Mouse (Mus musculus) heart, postnatal 36 days (tissue): ENCODE results near the gene Plscr4. TPM values are rescaled to one million over a fixed set of nuclear protein-coding genes. Genes with fewer than 3 reads are reported as not detected.
A peak's percentile ranks its signal among the peaks of the same experiment; 100 is the strongest.

Source experiments
- DNase-seq, 2 experiments: peaks; one replicate each; pipeline ENCODE4 v3.0.0; 2021 to 2022
- intact Hi-C: fragments of 180-260 bp; cut with DNase I; formaldehyde crosslinking; loops from one replicate; pipeline ENCODE4 v1.15.1; 2025
- total RNA-seq, 2 experiments: library from RNA; stranded (reverse); gene quantifications; 2 replicates each; pipeline ENCODE4 v1.2.3; 2021

Plscr4 gene
- 1 to 10 TPM; 7.5 to 9.3 TPM for total RNA-seq

GRCm38 (mm10) chr9:92457261-92458058 is at the start of gene Plscr4:
TSS of gene Plscr4 (plus strand) at chr9:92457373.
- intact Hi-C loops, result loop anchor here (5.0 kb wide), 1 partner anchor 45 kb away; no protein-coding TSS in a partner anchor
- peak; percentile 79 to 91 for DNase-seq

DNA sequence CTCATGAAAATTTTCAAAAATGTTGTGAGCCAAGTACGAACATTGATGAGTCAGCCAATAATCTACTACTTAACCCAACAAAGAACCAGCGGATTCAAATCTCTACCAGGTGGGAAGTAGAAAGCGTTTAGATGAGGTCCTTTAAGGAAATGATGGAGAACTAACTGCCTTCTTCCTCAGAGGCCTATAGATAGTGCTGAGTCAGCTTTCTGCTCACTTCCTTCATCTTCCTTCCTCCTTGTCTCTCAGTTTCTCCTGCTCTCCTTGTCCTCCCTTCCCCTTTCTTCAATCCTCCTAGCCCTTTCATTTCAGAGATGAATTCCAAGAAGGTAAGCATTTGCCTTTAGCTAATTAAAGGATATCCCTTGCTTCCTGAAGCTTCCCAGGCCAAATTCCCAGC is 46.9 kb upstream of the Plscr4 start:
- no peak for DNase-seq
- intact Hi-C loops, result loop anchor here (5.0 kb wide), 1 partner anchor 47 kb away; the partner anchor contains the start of gene Plscr4

GRCm38 (mm10) chr9:92412045-92412444 is 45.1 kb upstream of the Plscr4 start:
- peak; percentile 36 to 43 for DNase-seq
- intact Hi-C loops, result loop anchor here (5.0 kb wide), 1 partner anchor 45 kb away; the partner anchor contains the start of gene Plscr4

DNA sequence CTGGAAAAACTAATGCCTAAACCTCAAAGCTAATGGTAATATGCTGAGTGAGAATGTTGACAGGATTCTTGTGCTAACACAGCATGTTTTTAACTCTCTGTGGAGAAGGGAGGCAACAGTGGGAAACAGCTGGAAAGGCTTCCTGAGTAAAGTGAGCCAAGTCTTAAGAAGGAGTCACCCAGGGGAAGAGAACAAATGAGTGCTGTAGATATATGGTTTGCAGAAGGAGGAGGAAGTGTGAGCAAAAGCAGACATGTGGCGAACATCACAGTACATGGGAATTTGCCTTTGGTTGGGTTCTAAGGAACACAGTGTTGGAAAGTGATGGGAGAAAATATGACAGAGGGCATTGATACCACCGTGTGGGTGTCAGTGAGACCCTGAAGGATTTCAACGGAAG is 43.5 kb upstream of the Plscr4 start:
- DNase-seq, result no peak
- intact Hi-C loops, result loop anchor here (5.0 kb wide), 1 partner anchor 44 kb away; the partner anchor contains the start of gene Plscr4

DNA sequence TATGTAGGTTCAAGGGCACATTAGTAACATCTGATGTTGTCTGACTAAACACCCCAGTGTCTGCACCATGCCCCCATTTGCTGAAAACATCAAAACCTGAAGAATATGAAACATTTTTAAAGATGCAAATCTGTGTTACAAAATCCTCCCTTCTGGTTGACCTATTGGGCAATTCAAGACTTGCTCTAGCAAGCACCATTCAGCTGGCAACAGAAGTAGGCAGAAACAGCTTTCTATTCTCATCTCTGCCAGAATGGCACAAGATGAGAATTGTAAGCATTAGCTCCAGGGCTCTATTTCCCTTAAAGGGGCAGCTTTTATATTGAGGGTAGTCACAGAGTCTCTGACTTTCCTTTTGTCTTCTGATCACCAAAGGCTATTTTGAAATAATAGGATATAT is 19.4 kb upstream of the Plscr4 start:
- intact Hi-C loops, result no loop called here
- DNase-seq, result no peak

GRCm38 (mm10) chr9:92441468-92441867 is 15.7 kb upstream of the Plscr4 start:
- DNase-seq, result no peak
- intact Hi-C loops, result no loop called here

DNA sequence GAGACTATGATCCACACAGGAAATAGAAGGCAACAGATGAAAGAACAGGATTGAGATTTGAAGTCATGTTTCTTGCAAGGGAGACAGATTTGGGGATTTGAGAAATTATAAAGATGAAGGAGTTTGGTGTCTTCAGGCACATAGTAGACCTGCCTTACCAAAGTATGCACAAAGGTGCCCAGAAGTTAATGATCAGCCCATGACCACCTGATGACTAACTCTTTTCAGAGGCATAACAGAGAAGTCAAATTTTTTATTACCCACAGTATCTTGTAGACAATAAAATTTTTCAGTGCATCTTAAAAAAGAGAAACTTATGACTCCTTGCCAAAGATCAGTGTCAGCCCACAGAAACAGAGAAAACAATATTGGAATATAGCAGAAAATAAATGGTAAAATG is 12.6 kb upstream of the Plscr4 start:
- no peak for DNase-seq
- intact Hi-C loops, result no loop called here

DNA sequence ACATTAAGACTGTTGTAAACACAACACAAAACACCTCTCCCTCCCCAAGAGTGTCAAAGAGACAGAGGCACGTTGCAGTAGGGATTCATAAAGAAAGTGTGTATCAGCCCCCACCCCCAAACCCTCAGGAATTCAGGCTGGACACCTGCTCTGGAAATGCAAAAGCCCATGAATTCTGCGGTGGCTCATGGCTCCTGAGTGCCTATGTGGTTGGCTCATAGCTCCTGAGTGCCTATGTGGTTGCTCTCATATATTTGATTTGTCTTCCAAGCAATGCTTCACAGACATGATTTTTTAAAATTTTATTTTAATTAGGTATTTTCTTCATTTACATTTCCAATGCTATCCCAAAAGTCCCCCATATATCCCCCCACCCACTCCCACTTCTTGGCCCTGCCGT is 568 bp upstream of the Plscr4 start:
- DNase-seq, result no peak
- intact Hi-C loops, result loop anchor here (5.0 kb wide), 1 partner anchor 44 kb away; no protein-coding TSS in a partner anchor

DNA sequence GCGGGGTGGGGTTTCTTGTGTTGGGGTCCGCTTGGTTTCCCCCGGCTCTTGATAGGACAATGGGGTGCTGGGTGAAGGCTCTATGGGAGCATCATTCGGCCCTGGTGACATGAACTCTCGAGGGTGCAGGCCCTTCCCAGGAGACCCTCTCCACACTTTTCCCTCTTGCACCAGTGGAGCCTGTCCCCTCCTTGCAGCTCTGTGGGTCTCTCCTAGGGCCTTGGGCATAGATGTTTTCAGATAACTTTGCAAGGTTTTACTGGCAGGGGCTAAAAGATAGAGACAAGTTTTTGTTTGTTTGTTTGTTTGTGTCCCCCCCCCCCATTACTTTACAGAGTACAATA is 858 bp downstream of the Plscr4 start:
- intact Hi-C loops, result loop anchor here (5.0 kb wide), 1 partner anchor 46 kb away; no protein-coding TSS in a partner anchor
- DNase-seq, result no peak

- intact Hi-C loops, result loop anchor here (5.0 kb wide), 1 partner anchor 46 kb away; no protein-coding TSS in a partner anchor
- no peak for DNase-seq
Measured at GRCm38 (mm10) chr9:92458418-92458817, 1.2 kb downstream of the Plscr4 start.

DNA sequence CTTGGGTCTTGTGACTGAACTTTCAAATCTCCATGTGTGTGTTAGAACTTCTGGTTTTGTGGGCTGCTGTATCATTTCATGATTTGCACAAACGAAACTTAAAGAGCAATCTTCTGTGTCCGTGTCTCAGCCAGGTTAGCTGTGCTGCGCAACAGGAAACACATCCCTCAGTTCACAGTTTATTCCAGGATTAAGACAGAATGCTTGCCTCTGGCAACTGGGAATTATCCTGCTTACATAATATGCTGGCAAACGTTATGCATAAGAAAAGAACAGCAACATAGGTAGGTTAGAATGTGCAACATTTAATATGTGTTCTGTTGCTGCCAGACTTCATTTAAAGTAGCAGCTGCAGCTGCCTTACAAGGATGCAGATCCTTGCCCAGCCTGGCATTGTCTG is 10.6 kb downstream of the Plscr4 start:
- peak in 1 of 2 experiments; percentile 9 for DNase-seq
- intact Hi-C loops, result loop anchor here (10.0 kb wide), 1 partner anchor 193 kb away; the partner anchor contains the start of gene Plscr2

DNA sequence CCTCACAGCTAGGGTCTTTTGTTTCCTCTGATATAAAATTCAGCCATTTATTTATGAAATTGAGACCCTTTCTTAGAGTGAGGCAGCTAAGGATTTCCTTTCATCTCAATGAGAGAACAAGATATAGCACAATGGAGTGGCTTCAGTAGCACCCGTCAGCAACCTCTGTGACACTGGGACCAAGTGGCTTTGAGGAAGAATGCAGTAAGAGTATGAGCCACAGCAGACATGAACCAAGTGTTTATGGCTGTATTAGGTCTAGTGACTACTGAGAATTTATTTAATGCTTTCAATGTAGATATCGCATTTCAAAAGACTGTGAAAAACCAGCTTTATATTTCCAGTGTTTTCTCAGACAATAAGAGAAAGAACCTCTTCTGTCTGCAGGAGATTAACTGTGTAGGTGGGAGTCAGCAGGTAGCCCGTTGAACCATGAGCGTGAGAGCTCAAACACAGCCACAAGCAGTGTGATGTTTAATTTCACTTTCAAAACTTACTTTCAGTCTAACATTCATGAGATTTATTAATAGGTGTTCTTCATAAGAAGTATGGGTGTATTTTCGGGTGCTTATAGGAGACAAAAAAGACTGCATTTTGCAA is 15.2 kb downstream of the Plscr4 start:
- intact Hi-C loops, result no loop called here

GRCm38 (mm10) chr9:92473178-92473577 is 16.0 kb downstream of the Plscr4 start:
- no peak for DNase-seq
- intact Hi-C loops, result no loop called here

More for the DNA sequence above, 15.2 kb downstream of the Plscr4 start:
- DNase-seq, result no peak

DNA sequence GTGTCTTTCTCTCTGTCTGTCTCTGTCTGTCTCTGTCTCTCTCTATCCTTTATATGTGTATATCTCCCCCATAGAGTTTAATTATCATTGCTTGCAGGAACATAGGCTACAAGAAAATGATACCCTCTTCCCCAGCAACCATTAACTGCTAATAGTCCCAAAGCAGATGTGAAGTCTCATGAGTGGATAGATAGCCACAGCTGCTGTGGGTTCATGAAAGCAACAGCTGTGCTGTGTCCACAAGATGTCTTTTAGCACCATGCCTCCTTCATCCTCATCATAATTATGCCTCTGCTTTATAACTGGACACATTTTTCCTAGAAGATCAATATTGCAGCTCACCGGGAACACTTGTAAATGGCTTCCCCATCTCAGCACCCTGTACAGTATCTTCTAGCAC is 17.1 kb downstream of the Plscr4 start:
- intact Hi-C loops, result no loop called here
- no peak for DNase-seq

DNA sequence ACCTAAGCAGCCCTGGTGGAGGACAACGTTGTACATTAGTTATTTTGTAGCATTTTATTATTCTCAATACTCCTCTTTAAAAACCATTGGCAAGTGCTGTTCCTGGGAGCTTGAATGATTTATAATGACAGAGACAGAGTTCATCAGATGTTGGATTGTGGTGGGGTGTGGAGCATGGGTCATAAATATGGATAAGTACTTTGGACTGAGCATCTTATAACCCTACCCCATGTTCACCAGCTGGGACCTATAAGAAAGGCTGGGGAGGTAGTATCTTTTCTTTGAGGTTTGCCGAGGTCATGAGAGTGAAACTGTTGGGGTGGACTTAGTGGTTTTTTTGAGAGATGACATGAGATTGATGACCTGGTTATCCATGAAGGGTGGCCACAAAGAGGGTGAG is 24.5 kb downstream of the Plscr4 start:
- intact Hi-C loops, result no loop called here
- DNase-seq, result no peak

DNA sequence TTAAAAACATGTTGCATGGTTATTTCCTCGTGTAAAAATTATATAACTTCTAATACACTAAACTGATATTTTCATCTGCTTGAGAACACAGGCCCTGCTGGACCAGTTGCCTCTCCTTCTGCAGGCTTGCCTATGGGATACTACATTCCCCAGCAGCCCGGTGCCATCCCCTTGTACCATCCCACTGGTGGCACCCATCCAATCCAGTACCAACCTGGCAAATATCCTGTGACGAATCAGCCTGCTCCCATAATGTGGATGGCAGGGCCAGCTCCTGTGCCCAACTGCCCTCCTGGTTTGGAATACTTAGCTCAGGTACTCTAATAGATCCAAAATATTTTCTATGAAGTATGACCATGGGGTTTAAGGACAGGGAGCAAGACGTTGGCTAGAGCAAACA is 25.4 kb downstream of the Plscr4 start:
- DNase-seq, result no peak
- intact Hi-C loops, result no loop called here

DNA sequence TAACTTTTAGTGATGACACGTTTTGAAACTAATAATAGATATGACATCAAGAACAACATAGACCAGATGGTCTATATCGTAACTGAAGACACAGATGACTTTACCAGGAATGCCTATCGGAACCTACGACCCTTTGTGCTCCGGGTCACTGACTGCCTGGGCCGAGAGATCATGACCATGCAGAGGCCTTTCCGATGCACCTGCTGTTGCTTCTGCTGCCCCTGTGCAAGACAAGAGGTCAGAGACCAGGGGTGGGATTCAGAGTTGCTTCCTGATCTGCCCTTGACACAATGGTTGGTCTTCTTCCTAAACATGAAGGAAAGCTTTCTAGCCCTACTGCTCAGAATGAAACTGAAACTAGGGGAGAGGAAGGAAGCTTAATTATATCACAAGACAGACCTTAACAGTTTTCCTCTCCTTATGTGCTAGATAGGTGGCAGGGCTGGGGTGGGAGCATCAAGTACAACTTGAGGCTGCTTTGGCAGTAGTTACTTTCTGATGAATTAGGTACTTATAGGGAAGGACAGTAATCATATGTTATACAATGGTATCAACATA is 27.6 kb downstream of the Plscr4 start:
- no peak for DNase-seq
- intact Hi-C loops, result no loop called here

DNA sequence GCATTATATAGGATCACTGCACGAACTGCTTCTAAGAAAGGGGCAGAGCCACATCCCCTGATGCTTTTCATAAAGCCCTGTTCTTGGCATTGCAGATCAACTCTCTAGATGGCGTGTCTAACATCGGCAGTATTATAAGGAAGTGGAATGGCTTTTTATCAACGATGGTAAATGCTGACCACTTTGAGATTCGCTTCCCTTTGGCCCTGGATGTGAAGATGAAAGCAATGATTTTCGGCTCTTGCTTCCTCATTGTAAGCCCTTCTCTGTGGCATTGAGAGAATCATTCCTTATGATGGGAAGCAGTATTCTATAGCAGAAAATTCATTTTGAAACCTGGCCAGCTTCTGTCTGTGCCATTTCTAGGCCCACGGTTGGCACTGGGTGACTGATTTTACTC is 32.7 kb downstream of the Plscr4 start:
- intact Hi-C loops, result no loop called here
- DNase-seq, result no peak

DNA sequence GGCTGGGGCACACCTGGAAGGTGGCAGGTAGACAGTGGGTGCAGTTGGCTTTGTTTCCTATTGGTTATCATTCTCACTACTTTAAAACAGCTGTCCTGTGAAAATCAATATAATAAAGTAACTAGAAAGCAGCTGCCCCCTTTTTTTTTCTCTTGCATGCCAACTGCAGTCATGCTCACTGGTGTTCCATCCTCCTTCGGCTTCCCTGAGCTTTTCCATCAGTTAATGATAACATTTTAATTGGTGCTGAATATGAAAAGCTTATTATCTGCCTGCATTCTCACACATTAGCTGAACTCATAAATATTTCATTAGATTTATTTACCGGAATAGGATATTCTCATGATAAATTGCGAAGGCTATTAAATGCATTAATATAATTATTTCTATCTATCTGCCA is 33.1 kb downstream of the Plscr4 start:
- no peak for DNase-seq
- intact Hi-C loops, result no loop called here

DNA sequence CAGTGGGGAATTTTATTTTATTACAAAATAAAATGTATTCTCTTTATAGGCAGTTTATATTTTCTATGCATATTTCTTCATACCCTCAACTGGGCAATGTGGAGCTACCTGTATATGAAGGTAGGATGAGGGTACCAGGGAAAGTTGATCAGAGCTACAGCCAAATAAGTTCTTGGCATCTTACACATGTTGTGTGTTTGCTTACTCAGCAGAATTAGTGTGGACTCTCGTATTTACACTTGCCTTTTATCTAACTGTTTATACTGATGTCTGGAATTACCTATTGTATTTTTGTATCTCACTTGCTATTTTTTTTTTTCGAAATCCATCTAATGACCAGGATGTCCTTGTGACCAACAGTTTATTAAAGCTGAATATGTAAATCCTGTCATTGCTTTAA is 34.1 kb downstream of the Plscr4 start:
- intact Hi-C loops, result no loop called here
- no peak for DNase-seq

GRCm38 (mm10) chr9:92499710-92500410 is 42.7 kb downstream of the Plscr4 start:
- intact Hi-C loops, result loop anchor here (1.0 to 5.0 kb wide), 4 partner anchors 110 to 377 kb away; no protein-coding TSS in a partner anchor
- peak; percentile 85 to 94 for DNase-seq
